Mouse (Mus musculus): ENCODE measurements at regions not wholly inside any gene's neighbourhood (a gene's known extent, or its start where the extent isn't known, plus 50 kb on each side); places are given as distances from the start of the nearest gene placed in this dataset.
A peak's percentile ranks its signal among the peaks of the same experiment; 100 is the strongest.

DNA sequence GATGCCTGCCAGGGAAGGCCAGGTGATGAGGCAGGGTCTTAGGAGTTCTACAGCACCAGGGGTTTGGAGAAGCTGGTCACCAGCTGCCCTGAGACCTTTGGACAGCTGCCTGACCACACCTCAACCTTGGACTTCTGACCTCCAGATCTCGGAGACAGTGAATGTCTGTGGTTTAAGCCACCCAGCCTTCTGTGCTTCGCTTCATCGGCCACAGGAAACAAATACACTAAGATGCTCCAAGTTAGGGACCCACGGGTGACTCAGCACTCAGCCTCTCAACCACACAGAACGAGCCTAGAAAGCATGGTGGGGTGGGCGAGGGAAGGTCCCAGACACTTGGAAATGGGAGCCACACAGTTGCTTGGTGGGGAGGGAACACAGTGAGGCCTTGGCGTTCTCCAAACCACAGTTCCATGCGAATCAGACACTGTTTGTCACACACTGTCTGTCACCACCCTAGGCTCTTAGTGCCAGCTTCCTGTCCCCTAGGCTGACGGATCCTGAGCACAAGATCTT lies 66.5 kb downstream of the Sik1 start:
- H3K9me3 ChIP-seq (ENCODE audit: control insufficient read depth, low read length): no peaks in the 10 kb centered on the region
- H3K36me3 ChIP-seq (replicated peaks; ENCODE audit: control insufficient read depth, insufficient read depth): no peaks in the 10 kb centered on the region
- ATAC-seq (ENCODE audit: low FRiP score) (no peak), DNase-seq (ENCODE audit: low spot score) (no peak)
- no peak overlapping the region for H3K9ac ChIP-seq
- H3K4me1 ChIP-seq (replicated peaks; ENCODE audit: control insufficient read depth, insufficient read depth, low read length): peaks cover 32% of the 10 kb centered on the region
- H3K27ac ChIP-seq: no peak overlapping the region
- H3K27me3 ChIP-seq (ENCODE audit: control insufficient read depth, insufficient read depth, low read length): no peaks in the 10 kb centered on the region
- H3K4me3 ChIP-seq (replicated peaks; ENCODE audit: low read length): no peak overlapping the region
- H3K4me2 ChIP-seq (replicated peaks): no peak overlapping the region
- 80% methylated on average over 9 of the region's 9 CpGs for WGBS

DNA sequence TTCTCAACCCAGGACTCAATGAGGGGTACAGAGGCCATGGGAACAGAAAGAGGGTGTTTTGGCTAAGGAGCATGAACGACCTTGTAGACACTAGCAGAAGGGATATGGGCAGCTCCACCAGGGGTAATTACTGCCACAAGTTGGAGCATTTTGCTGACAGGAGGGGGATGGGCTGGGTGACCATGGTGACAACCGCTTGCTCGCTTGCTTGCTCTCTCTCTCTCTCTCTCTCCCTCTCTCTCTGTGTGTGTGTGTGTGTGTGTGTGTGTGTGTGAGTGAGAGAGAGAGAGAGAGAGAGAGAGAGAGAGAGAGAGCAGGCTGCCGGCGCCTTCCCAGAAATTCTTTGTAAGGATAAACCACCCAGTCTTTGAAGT lies 65.7 kb downstream of the Sik1 start:
- peak overlapping the region; percentile 8 for H3K4me2 ChIP-seq (replicated peaks)
- 1% methylated on average over 5 of the region's 5 CpGs for WGBS

DNA sequence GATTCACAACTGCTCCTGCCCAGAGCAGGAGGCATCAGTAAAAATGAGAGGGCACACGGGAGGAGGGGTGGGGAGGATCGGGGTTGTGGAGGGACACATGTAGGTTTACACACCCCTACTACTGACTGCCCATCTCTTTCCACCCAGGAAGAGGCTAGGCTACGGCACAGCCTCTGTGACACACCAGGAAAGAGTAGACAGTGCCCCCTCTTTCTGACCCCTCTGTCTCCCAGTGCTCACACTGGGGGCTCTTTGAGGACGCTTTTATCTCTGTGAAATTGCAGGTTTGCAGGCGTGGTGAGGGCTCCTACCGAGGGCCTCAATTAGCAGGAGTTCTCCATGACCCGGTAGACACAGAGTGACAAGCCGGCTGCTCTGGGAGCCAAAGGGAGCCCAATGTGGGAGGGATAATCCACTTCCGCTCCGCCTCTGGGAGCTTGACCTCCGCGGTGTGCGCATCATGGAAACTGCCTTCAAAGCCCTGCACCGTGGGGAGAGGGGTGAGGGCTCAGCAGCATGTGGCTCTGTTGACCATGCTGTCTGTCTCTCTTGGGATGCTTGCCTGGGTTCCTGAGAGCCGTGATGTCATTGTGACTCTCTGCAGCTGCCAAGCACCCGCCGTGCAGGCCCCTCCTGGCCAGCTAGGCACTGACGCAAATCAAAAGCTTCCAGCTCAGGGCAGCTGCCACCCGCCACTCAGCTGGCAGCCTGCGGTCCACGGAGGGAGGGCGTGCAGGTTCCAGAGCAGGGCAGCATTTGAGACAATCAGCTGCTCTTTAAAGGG lies 65.1 kb downstream of the Sik1 start:
- Histone ChIP-seq H3K27me3 (ENCODE audit: control insufficient read depth, insufficient read depth, low read length) (no peaks in the 10 kb centered on the region), H3K36me3 (replicated peaks; ENCODE audit: control insufficient read depth, insufficient read depth) (no peaks in the 10 kb centered on the region), H3K4me3 (replicated peaks; ENCODE audit: low read length) (no peak overlapping the region), H3K4me2 (replicated peaks) (peak overlapping the region; percentile 8), H3K9me3 (ENCODE audit: control insufficient read depth, low read length) (no peaks in the 10 kb centered on the region), H3K4me1 (replicated peaks; ENCODE audit: control insufficient read depth, insufficient read depth, low read length) (peaks cover 32% of the 10 kb centered on the region), H3K27ac (peak overlapping the region; percentile 70), H3K9ac (peak overlapping the region; percentile 39; the same call in 1 of the 2 replicates)
- DNase-seq (ENCODE audit: low spot score) (peak; percentile 40), ATAC-seq (ENCODE audit: low FRiP score) (peak; percentile 59; the same call in 1 of the 2 replicates)
- 3% methylated on average over 22 of the region's 22 CpGs for WGBS

More for the DNA sequence above, 65.7 kb downstream of the Sik1 start:
- DNase-seq (ENCODE audit: low spot score): peak; percentile 55
- no peaks in the 10 kb centered on the region for H3K27me3 ChIP-seq (ENCODE audit: control insufficient read depth, insufficient read depth, low read length)
- ATAC-seq (ENCODE audit: low FRiP score): peak; percentile 32; the same call in 1 of the 2 replicates
- H3K9ac ChIP-seq: no peak overlapping the region
- H3K9me3 ChIP-seq (ENCODE audit: control insufficient read depth, low read length): no peaks in the 10 kb centered on the region
- peaks cover 32% of the 10 kb centered on the region for H3K4me1 ChIP-seq (replicated peaks; ENCODE audit: control insufficient read depth, insufficient read depth, low read length)
- no peaks in the 10 kb centered on the region for H3K36me3 ChIP-seq (replicated peaks; ENCODE audit: control insufficient read depth, insufficient read depth)
- H3K27ac ChIP-seq: peak overlapping the region; percentile 70
- no peak overlapping the region for H3K4me3 ChIP-seq (replicated peaks; ENCODE audit: low read length)

DNA sequence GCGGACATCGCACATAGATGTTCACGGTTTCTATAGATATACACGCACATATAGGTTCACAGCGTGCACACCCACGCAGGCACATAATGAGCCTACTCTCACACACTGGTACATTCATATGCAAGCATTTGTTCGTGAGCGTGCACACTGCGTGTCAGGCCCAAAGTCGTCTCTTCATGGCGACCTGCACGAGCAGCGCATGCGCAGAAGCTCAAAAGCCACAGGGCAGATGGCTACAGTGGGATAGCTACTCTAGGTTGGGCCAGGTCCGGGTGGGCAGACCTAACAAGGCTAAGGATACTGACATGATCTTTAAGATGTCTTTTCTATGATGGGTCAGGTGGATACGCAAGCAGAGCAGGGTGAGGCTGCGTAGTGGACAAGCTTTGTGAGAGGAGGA lies 63.9 kb downstream of the Sik1 start:
- ATAC-seq (ENCODE audit: low FRiP score) (no peak), DNase-seq (ENCODE audit: low spot score) (no peak)
- no peak overlapping the region for H3K27ac ChIP-seq
- H3K27me3 ChIP-seq (ENCODE audit: control insufficient read depth, insufficient read depth, low read length): no peaks in the 10 kb centered on the region
- no peak overlapping the region for H3K4me2 ChIP-seq (replicated peaks)
- peaks cover 32% of the 10 kb centered on the region for H3K4me1 ChIP-seq (replicated peaks; ENCODE audit: control insufficient read depth, insufficient read depth, low read length)
- H3K4me3 ChIP-seq (replicated peaks; ENCODE audit: low read length): no peak overlapping the region
- 94% methylated on average over 17 of the region's 17 CpGs for WGBS
- H3K9ac ChIP-seq: no peak overlapping the region
- H3K36me3 ChIP-seq (replicated peaks; ENCODE audit: control insufficient read depth, insufficient read depth): no peaks in the 10 kb centered on the region
- no peaks in the 10 kb centered on the region for H3K9me3 ChIP-seq (ENCODE audit: control insufficient read depth, low read length)

DNA sequence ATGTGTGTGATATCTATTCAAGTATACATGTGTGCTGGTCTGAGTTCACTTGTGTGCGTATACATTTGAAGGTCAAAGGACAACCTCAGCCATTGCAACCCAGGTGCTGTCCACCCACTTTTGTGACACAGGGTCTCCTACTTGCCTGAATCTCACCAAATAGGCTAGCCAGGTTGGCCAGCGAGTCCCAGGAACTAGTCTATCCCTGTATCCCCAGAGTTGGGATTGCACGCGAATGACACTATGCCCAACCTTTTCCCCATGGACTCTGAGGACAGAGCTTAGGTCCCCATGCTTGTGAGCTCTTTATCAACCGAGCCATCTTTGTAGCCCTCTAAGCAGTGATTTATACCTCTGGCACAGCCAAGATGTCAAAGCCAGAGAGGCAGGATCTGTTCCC lies 62.6 kb downstream of the Sik1 start:
- DNase-seq (ENCODE audit: low spot score) (no peak), ATAC-seq (ENCODE audit: low FRiP score) (no peak)
- H3K27me3 ChIP-seq (ENCODE audit: control insufficient read depth, insufficient read depth, low read length): no peaks in the 10 kb centered on the region
- WGBS: 93% methylated on average over 5 of the region's 5 CpGs
- no peak overlapping the region for H3K4me3 ChIP-seq (replicated peaks; ENCODE audit: low read length)
- H3K4me1 ChIP-seq (replicated peaks; ENCODE audit: control insufficient read depth, insufficient read depth, low read length): peaks cover 32% of the 10 kb centered on the region
- no peaks in the 10 kb centered on the region for H3K36me3 ChIP-seq (replicated peaks; ENCODE audit: control insufficient read depth, insufficient read depth)
- no peaks in the 10 kb centered on the region for H3K9me3 ChIP-seq (ENCODE audit: control insufficient read depth, low read length)
- no peak overlapping the region for H3K9ac ChIP-seq
- no peak overlapping the region for H3K4me2 ChIP-seq (replicated peaks)
- H3K27ac ChIP-seq: no peak overlapping the region

DNA sequence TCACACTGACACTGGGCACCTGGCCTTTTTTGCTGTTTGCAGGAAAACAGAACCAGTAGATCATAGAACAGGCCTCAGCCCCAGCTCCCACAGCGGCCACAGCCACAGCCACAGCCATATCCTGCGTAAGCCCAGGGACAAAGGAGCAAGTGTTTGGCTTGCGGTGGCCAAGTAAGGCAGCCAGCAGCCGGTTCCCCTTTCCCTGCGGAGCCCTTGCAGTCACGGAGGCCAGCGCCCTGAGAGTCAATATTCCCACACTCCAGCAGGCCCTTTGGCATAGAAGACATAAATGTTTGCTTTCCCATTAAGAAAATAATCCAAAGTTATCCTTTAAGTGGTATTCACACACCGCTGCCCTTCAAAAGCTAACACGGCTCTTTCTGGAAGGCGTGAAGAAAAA lies 62.1 kb downstream of the Sik1 start:
- Histone ChIP-seq H3K27ac (no peak overlapping the region), H3K4me2 (replicated peaks) (no peak overlapping the region), H3K9ac (no peak overlapping the region), H3K27me3 (ENCODE audit: control insufficient read depth, insufficient read depth, low read length) (no peaks in the 10 kb centered on the region), H3K4me1 (replicated peaks; ENCODE audit: control insufficient read depth, insufficient read depth, low read length) (peaks cover 32% of the 10 kb centered on the region), H3K36me3 (replicated peaks; ENCODE audit: control insufficient read depth, insufficient read depth) (no peaks in the 10 kb centered on the region), H3K9me3 (ENCODE audit: control insufficient read depth, low read length) (no peaks in the 10 kb centered on the region), H3K4me3 (replicated peaks; ENCODE audit: low read length) (no peak overlapping the region)
- ATAC-seq (ENCODE audit: low FRiP score) (no peak), DNase-seq (ENCODE audit: low spot score) (peak; percentile 42)
- WGBS: 56% methylated on average over 10 of the region's 10 CpGs

DNA sequence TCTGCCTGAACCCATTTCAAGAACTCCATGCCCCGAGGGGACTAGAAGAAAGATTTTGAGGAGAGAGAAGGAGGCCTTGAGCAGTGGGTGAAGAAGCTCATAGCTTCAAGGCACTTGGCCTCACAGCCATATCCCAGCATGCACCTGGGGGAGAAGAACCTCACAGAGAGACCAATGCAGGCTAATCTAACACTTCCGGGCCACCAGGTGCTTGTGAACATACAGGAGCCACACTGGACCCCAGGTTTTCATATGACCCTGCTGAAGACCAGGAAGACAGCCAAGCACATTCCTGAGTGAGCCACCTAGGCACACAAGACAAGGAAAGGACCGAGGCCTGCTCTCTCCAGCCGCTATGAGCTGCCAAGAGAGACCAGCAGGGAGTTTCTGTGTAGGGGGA lies 61.6 kb downstream of the Sik1 start:
- Histone ChIP-seq H3K36me3 (replicated peaks; ENCODE audit: control insufficient read depth, insufficient read depth) (no peaks in the 10 kb centered on the region), H3K9me3 (ENCODE audit: control insufficient read depth, low read length) (no peaks in the 10 kb centered on the region), H3K9ac (no peak overlapping the region), H3K4me1 (replicated peaks; ENCODE audit: control insufficient read depth, insufficient read depth, low read length) (peaks cover 32% of the 10 kb centered on the region), H3K4me3 (replicated peaks; ENCODE audit: low read length) (no peak overlapping the region), H3K4me2 (replicated peaks) (no peak overlapping the region), H3K27me3 (ENCODE audit: control insufficient read depth, insufficient read depth, low read length) (no peaks in the 10 kb centered on the region), H3K27ac (no peak overlapping the region)
- DNase-seq (ENCODE audit: low spot score) (no peak), ATAC-seq (ENCODE audit: low FRiP score) (no peak)
- 80% methylated on average over 4 of the region's 4 CpGs for WGBS
